Mouse (Mus musculus) kidney, postnatal 36 days (tissue): ENCODE results near the gene Slc30a4.

ENCODE experiments used
- DNase-seq, 2 experiments: peaks; one replicate each; pipeline ENCODE4 v3.0.0; 2021 to 2022; ENCODE audit warnings: mixed read lengths in 2 of 2

The Slc30a4 gene

DNA sequence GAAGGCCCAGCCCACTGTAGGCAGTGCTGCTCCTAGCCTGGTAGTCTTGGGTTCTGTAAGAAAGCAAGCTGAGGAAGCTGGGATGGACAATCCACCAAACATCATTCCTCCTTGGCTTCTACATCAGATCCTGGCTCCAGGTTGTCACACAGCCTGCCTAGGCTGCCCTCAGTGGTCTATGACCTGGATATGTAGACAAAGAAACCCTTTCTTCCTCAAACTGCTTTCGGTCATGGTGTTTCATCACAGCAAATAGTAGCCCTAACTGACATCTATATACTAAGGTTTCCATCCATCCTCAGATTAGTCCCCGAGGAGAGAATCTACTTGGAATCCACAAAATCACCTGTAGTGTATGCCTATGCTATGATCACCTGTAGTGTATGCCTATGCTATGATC, 27.3 kb downstream of the Slc30a4 start:
- DNase-seq = no peak

DNA sequence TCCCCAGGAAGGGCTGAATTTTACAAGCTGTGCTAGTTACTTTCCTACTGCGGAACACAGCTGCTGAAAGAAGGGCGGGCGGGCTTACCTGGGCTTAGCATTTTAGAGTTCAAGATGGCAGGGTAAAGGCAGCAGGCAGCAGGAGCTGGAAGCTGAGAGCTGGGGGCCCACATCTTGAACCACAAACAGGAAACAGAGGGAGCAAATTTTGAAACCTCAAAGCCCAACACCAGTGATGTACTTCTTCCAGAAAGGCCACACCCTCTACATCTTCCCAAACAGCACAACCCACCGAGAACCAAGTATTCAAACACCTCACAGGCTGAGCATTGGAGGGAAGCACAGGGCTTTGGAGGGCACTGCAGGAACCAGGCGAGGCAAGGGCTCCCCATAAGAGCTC, 29.6 kb downstream of the Slc30a4 start:
- no peak for DNase-seq

DNA sequence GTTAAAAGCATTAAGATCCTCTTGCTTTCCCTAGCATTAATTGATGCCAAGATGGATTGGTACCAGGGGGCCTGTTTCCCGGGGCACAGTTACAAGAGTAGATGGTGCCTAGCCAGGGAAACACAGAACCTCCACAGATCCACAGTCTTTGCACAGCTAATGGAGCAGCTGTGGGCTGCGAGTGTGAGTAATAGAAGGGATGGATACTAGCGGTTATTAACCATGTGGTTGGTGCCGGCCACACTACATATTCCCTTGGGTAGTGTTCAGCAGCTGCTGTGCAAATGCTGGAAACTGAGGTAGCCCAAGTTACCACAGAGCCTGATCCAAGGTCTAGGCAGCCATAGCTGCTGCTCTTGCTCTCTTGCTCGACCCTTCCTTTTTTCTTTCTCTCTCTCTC, 30.7 kb downstream of the Slc30a4 start:
- DNase-seq = no peak

DNA sequence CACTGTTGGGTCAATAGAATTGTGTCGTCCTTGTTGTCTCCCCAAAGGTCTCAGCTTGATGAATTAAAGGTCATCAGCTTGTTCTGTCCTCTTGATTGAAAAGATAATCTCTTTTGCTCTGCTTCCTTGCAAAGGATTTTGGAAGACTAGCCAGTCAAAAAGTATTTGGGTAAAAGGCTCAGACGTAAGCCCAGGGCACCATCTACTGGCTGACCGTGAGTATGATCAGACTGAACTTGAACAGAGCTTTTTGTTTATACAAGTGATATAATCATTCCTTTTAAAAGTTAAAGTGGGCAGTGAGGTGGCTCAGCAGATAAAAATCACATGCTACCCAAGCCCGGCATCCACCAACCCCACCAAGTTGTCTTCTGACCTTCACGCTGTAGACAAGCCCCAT, 34.6 kb downstream of the Slc30a4 start:
- peak; percentile 15 to 64 for DNase-seq

DNA sequence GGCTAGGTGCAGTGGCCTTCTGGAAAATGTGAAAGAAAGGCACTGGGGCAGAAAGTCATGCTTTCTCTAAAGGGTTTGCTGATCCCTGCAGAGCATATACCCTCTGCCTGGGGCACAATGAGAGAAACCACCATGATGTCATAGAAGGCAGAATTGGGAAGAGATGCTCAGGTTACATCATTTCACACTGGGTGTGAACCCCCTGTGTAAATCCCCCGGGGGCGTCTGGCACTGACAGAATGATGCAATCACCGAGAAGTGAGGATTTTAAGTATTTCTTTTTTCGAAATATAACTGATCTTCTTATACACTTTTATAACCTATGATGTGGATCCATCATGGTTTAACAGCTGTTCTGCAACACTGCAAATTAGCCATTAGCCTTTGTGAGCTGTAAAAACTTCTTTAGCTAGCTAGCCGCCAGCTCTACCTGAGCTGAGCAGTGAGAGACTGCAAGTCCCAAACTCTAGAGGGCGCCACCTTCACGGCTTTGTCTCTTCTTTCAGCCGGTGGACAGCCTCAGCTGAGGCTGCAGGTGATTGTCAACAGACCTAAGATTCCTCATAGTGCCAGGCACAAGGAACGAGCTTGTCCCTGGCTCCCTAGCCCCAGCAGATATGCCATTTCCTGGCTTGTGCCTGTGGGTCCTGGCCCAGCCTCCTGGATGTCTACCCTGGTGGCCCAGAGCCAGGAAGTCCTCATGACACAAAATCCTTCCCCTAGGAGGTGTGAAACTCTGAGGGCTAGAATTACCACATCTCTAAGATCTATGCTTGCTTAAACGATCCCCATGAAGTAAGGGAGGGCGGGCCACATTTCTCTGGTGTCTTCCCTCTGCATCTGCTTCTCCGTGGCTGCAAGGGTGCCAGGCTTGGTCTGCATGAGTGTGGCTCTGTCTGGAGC, 36.2 kb downstream of the Slc30a4 start:
- peak; percentile 40 to 74 for DNase-seq

DNA sequence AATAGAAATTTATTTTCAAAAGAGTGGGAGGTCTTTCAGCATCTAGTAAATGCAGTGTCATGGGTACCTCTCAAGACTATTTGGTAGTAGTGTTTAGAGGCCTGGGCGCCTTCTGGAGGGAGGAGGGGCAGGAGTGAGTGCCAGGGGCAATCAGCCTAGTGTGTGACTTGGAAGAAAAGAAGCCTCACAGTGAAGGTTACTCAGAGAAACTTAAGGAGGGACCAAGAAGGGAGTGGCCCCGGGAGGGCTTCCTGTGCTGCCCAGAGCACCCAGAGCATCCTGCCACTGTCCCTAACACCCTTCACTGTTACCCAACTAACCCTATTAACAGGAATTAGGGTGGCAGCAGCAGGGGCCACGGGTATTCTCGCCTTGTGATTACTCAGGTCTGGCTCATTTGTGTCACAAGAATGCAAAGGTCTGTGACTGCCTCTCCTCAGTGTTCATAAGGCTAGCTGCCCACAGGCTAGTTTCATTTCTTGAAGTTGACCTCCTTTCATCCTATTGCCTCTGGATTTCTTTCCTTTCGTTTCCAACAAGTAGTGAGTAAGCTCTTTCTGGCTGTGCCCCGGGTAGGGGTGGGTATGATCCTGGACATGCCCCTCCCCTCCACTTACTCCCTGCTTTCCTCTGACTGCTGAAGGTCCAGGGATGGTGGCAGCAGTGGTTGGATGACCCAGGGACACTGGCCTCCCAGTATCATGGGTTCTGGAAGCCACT, 37.0 kb downstream of the Slc30a4 start:
- DNase-seq = no peak

DNA sequence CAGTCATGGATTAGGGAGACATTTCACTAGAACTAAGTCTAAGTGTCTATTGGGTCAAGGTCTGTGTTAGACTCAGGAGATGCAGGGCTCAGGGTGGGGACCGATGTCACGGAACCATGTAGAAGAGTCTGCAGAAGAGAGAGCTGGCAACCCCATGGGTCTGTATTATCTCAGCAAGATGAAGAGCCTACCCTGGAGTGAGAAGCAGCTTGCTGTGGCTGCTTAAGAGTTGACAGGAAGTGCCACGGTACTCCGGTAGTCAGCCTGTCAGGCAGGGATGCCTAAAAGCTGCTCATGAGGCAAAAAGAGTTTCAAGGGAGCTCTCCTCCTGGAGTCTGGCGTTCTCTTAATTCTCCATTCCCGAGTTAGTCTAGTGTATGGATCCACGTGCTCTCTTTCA, 42.6 kb downstream of the Slc30a4 start:
- no peak for DNase-seq

DNA sequence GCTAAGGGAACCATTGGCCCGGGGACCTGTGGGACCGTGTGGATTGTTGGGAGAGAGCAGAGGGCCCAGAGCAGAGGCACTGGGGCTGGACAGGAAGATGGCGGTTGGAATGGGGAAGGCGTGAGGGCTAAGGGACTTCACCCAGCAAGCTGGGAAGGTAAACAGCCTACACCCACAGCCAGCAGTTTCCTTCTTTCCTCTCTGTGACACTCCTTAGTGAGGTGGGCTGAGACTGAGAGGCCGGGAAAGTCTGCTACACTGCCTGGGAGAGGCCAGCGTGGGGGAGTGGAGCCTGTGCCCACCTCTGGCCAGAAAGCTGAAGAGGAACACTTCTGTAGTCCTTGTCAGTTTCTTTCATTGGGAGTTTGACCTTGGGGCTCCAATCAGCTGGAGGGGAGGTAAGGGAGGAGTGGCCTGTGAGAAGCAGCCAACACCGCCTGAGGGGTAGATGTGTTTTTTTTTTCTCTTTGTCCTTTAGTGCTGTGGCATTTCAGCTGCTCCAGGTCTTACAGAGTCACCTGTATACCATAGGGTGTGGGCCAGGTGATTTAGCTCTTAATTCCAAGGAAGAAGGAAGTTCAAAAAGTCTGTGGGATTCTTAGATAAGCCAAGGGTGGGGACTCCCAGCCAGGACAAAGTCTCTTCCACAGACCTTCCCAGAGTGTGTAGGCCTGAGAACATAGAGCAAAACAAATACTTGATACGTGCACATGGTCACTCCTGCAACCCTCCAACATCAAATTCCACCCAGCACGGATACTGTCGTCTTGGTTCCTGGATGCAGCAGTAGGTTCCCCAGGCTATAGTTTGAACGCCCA, 44.5 kb downstream of the Slc30a4 start:
- no peak for DNase-seq

DNA sequence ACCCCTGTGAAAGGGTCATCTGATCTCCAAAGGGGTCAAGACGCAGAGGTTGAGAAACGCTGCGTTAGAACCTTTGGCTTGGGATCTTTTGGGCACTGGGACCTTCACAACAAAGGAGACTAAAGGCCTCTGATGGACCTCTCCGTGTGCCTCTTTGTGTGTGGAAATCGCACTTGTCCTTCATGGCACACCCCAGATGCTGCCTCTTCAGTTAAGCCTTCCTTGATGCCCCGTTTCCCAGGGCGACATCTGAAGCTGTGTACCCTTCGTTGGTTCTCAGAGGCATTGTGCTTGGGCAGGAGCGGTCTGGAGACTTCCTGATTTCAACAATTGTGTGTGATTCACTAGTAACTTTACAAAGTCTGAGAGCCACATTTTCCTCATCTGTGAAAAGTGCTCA, 45.7 kb downstream of the Slc30a4 start:
- no peak for DNase-seq

DNA sequence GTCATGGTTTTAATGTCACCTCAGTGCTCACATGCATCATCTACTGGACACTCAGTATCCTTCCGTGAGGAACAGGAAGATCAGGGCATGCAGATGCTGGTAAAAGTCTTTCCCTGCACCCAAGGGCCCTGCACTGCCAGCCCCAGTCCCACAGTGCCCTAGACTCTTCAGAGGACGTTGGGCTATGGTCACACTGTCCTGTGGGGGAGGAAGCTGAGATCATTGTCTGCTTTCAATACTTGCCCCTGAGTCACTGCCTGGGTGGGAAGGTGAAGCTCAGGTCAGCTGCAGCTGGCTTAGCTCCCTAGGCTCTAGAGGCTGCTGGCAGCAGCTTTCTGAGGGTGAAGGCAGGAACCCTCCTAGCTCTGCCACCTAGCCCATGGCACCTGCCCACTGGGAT, 46.4 kb downstream of the Slc30a4 start:
- DNase-seq = peak in 1 of 2 experiments; percentile 7

DNA sequence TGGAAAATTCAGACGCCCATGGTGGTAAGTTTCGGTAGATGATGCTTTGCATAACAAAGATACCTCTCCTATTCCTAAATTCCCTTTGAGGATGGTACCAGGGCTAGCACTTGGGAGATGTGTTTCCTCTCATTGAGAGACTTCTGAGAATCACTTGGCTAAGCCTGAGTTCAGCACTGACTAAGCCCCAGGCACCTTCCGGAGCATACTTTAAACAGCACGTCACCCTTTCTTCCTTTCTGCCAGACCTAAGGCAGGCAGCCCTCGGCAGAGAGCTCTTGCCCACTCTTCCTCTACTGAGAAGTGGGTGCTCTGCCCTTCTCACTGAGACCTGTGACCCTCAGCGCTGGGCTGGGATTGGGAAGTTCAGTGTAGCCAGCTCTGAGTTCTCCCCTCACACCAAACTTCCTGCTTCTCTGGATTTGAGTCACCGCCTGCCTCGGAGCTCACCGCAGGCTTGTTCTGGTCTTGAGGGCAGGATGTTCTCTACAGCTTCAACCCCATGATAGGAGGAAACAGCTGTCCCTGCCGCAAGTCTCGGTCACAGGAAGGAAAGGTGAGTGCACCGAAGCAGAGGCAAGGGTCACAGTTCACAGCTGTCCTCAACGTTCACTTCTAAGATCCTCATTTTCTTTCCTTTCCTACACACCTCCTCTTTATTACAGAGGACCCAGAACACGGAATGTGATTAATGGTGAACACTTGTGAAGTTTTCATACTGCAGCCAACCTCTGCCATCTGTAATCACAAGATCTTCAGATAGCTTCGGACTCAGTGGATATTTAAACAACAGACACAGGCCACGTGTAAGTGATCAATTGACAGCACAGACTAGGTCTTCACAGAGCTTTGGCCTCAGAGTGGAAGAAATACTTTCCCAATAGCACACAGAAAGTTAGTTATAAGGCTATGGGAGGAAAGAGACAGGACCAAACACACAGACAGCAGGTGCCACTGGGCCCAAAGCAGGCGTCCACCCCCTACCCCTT, 50.1 kb downstream of the Slc30a4 start:
- peak; percentile 36 to 39 for DNase-seq

DNA sequence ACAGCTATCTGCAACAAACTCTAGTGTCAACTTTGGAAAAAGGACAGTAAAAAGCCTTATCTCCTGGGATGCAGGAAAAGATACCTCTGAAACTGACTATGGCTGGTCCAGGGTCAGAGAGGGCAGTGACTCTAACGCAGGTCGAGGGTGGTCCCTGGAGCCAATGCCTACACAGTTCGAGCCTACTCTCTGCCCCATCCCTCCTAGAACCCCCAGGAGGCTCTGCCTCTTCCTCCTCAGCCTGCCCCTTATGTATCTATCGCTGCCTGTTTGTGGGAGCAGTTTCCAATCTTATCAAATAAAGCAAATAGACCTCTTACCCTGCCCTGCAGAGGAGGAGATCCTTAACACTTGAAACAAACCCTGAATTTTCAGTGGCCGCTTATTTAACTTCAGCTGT, 63.8 kb downstream of the Slc30a4 start:
- DNase-seq = no peak

DNA sequence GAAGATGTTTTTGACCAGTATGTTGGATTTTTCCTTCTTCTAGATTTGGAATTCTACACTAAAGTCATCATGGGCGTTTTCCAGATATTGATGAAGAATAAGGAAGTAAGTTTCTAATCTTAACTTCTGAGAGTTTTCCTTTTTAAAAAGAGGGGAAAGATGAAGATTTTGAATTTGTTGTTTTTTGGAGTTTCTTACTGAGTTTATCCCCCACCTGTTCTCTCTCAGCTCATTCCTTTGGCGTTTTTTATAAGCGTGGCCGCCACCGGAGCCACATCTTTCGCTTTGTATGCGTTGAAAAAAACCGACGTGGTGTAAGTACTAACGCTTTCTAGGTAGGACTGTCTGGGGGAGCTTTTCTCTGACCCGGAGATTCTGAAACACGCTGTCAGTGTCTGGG, 64.4 kb downstream of the Slc30a4 start:
- no peak for DNase-seq

DNA sequence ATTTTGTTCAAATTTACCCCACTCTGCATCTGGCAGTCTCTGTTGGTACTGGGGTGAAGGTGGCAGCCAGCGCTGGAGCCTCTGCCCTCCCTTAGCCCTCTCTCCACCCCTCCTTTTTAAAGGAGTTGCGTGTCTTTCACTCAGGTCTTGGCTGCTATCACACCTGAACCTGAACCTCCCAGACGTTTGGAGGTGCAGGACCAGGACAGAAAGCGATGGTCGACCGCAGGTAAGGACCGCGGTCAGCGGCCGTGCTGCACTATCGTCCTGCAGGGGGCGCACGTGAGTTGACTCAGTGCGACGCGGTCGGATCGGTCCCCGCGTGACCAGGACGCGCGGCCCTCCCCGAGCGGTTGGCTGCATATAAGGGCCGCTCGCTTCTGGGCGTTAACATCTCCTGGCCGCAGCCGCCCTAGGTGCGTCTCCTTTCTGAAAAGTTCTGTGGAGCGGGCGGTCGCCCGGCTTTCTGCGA, 64.9 kb downstream of the Slc30a4 start:
- peak; percentile 65 to 92 for DNase-seq

DNA sequence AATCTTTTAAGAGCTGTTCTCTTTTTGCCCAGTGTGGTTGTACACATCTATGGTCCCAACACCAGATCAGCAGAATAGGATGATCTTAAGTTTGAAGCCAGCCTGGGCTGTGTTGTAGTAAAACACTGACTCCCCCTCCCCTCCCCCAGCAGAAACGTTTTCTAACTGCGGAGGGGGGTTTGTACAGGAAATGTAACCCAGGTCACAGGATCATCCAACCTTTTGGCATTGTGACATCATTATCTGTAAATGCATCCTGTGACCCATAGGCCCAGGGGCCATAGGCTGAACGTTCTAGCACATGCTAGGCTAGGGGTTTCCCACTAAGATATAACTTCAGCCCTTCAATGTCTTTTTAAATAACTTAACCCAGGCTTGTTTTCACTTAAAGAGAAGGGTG, 65.8 kb downstream of the Slc30a4 start, which contains the start of gene AA467197:
AA467197 (plus strand) TSS at position 301 of the 400 bp plus-strand sequence.
- DNase-seq = no peak
